Mouse (Mus musculus) left cerebral cortex, postnatal 36 days (tissue): ENCODE measurements around the gene Sh3pxd2a. TPM values are rescaled to one million over a fixed set of nuclear protein-coding genes. Genes with fewer than 3 reads are reported as not detected.

Experiments
- DNase-seq, 2 experiments: peaks; one replicate each; pipeline ENCODE4 v3.0.0; 2021 to 2022; ENCODE audit warnings: low spot score in 2 of 2, mixed read lengths in 1 of 2
- intact Hi-C: fragments of 180-260 bp; cut with DNase I; formaldehyde crosslinking; loops from one replicate; pipeline ENCODE4 v1.15.1; 2025
- total RNA-seq, 2 experiments: library from RNA; stranded (reverse); gene quantifications; 2 replicates each; pipeline ENCODE4 v1.2.3; 2021

The Sh3pxd2a gene
- total RNA-seq, 2 experiments from 2014 or later: 27.9 to 36.1 TPM

DNA sequence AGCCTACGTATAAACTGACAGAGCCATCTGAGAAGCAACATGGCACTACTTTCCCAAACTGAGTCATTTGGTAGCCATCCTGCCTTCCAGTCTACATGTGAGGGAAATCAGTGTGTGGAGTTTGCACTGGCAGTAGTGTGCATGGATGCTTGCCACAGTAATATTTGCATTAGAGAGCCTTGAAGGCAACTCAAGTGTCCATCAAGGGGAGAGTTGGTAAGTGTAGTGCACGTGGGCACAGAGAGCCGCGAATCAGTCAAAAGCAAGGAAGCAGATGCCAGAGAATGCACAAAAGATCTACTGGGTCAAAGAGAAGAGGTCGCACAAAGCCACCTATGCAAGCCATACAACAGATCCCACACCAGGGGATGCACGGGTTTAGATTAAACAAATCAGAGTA is 18.5 kb downstream of the Sh3pxd2a start:
- no peak for DNase-seq
- intact Hi-C loops: no loop called here

DNA sequence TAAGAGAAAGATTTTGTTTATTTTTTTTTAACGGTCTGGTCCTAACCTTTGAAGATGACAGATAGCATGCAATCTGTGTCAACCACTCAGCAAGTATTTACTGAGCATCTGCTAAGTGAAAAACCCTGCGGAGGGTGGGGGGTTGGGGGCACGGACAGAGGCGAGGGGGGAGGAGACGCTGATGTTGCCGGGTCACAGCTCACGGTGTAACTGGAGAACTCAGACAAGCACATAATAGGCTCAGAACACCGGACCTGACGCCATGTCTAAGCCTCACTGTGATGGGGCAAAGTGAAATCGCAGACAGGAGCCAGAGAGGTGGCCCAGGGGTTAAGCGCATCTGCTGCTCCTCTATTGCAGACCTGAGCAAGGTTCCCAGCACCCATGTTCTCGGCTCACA is 19.7 kb downstream of the Sh3pxd2a start:
- intact Hi-C loops: no loop called here

DNA sequence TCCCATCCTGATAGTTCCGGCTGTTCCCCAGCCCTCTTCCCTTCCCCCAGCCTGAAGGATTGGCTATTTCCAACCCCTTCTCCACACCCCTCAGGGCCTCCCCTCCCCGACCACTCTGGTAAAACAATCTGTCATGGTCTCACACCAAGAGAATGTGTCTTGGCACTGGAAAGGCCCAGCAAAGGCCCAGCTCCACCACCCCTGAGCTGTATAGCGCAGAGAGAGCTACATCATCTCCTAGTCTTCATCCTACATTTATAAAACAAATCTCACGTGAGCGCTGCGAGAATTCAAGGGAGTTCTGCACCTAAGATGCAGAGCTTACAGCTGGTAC is 21.9 kb downstream of the Sh3pxd2a start:
- no peak for DNase-seq
- intact Hi-C loops: no loop called here

More for the DNA sequence above, 19.7 kb downstream of the Sh3pxd2a start:
- DNase-seq: no peak

DNA sequence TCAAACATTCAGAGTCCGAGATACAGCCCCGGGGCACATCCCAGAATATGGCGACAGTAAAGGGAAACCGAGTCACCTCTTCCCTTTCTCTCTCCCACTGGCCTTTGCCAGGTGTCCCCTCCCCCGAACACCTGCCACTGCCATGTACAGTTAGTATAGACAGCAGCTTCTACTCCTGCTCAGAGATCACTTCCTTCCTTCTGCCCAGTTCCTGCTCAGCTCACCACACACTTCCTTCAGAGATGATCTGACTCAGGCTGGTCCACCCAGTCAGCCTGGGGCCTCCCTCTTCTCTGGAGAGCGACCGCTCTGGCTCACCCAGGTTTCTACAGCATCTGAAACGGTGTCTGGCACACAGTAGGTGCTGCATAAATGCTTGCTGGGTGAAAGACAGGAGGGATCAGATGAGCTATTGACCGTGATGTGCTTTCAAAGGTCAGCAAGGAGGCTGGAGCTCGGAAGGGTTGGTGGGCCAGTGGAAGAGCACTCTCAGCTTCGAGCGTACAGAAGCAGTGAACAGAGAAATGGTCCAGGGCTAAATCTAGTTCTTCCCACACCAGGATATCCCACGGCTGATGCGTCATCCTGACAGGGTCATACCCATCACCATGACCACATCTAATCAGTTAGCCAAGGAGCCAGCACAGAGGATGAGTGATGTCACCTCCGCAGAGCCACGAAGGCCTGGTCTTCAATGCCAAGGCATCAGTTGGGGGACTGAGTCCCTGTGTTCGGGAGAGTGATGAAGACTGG is 22.5 kb downstream of the Sh3pxd2a start:
- intact Hi-C loops: no loop called here
- DNase-seq: no peak

DNA sequence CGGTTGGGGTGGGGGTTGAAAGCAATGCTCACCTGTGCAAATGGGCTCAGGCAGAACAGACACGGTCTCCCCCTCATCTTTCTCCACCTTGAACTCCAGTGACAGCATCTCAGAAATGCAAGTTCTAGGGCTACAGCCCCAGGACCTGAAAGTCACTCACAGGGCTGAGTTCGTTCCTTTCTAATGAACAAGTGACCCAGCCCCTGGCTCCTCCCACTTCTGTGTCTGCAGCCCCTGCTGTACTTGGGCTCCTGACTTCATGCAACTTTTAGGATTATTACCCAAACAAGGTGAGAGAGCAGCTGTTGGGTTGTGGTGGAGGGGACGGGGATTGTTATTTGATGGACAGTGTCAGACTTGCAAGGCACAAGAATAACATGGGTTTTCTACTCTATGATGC is 23.2 kb downstream of the Sh3pxd2a start:
- intact Hi-C loops: no loop called here
- DNase-seq: no peak

DNA sequence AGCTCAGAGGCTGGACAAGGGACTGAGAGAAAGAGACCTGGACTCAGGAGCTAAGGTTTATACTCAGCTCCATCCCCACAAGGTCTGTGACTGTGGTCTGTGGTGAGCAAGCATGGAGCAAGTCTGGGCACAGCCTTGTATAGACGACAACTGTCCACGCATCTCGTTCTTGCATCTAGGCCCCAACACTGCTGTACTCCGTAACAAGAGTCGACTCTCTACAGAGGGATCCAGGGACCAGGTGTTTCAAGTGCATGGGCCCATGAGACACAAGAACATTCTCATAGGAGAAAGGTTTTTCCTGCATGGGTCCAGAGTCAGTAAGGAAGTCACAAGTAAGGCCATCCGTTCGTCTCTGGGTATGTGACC is 23.8 kb downstream of the Sh3pxd2a start:
- intact Hi-C loops: no loop called here
- no peak for DNase-seq

DNA sequence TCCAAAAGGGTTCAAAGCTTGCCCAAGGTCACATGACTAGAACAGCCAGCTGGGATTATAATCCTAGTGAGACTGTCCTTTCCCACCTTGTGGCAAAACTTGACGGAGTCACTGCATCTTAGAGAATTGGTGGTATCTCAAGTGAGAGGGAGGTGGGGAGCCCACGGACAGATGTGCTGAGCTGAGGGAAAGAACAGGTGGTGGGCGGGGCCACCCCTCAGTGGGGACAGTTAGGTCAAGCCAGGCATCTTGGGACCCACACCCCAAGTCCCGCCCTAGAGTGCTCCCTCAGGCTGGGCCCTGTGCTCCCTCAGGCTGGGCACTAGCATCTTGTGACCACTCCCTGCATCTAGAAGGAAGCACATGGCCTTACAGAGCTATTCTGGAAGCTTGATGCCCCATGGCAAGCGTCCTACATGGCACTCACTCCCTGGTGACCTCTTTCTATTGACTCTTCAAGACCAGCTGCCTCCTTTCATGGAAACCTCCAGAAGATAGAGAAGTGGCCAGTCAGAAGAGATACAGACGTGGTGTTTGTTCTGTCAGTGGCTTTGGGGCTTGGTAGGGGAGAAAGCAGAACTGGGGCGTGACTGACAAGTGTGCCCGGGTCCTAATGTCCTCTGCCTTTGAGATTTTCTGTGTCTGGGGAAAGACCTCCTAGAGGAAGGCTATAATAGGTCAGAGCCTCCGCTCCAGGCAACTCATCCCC is 24.3 kb downstream of the Sh3pxd2a start:
- intact Hi-C loops: no loop called here
- no peak for DNase-seq

DNA sequence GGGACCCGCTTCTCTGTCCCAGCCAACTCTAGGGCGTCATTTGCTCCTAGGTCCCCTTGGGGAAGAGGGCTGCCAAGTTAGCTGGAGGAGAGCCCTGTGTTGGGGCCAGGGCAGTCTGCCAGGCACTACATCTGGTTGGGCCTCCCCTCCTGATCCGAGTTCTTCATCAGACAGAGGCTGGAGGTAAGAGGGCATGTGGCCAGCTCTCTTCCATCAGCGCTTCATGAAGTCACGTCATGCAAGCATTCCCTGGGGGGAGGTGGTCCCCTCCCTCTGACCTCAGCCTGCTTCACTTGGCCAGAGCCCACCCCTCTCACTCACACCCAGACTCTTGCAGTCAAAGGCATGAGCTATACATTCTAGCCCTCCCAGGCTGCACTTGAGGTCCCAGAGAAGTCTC is 25.8 kb downstream of the Sh3pxd2a start:
- intact Hi-C loops: no loop called here
- DNase-seq: no peak

DNA sequence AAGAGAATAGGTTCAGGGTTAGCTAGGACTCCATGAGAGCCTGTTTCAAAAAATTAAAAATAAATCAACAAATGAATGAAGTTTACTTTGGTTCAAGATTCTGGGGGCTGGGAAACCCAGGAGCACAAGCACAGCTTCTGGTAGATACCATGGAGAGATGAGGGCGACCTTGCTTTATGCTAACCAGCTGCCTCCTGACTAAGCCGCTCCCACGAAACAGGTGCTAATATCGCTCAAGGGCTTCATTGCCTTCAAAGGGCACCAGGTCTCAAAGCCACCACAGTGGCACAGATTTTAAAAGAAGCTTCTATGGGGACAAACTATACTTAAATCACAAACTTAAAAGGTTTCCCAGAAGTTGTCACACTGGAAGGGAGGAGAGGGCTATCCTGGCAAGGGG is 27.2 kb downstream of the Sh3pxd2a start:
- no peak for DNase-seq
- intact Hi-C loops: no loop called here

DNA sequence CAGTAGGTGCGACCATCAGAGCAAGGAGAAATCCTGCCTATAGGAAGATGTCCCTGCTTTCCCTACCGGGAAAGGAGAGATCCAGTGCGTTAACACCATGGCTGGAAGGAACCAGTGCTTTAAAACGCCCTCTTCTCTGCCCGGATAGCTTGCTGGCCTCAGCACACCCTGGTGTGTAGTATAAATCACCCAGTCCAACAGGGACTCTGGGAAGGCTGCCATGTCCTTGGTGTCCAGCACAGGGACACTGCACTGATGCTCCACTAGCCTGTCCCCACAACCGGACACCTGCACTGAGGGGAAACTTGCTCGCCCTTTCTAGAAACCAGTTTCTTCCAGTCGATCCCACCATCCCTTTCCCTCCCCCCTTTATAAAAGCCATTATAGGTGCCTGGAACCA is 28.0 kb downstream of the Sh3pxd2a start:
- intact Hi-C loops: no loop called here
- DNase-seq: no peak

DNA sequence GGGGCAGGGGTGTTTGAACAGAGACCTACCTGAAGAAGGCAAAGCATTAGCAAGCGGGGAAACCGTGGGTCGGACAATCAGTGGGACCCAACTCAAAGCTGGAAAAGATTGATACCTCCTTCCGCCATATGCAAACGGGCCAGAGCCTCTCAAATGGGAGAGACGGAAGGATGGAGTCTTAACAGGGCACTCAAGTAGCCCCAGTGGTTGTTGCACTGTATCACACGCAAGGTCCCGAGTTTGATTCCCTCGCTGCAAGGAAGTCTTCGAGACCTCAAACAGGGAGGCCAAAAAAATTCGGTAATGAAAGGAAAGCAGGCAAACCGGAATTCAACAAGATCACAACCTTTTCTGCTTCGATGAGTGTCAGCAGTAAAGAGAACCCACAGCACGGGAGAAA is 29.5 kb downstream of the Sh3pxd2a start:
- DNase-seq: no peak
- intact Hi-C loops: no loop called here

DNA sequence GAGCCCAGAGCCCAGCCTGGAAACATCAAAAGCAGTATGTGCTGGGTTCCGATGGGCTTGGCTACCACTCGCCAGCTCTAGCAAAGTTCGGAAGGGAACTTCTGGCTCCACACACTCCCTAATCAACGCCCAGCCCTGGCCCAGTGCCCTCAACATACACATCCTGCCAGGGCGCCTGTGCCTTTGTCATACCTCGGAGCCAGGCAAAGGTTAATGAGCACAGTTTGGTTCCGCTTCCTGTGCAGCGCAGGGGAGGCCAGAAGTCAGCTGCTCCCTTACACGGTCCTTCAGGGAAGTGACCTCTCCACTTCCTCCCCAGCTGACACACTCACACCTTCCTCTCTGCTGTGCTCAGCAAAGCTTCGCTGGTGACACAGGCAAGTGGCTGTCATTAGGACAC is 31.9 kb downstream of the Sh3pxd2a start:
- intact Hi-C loops: no loop called here
- no peak for DNase-seq

DNA sequence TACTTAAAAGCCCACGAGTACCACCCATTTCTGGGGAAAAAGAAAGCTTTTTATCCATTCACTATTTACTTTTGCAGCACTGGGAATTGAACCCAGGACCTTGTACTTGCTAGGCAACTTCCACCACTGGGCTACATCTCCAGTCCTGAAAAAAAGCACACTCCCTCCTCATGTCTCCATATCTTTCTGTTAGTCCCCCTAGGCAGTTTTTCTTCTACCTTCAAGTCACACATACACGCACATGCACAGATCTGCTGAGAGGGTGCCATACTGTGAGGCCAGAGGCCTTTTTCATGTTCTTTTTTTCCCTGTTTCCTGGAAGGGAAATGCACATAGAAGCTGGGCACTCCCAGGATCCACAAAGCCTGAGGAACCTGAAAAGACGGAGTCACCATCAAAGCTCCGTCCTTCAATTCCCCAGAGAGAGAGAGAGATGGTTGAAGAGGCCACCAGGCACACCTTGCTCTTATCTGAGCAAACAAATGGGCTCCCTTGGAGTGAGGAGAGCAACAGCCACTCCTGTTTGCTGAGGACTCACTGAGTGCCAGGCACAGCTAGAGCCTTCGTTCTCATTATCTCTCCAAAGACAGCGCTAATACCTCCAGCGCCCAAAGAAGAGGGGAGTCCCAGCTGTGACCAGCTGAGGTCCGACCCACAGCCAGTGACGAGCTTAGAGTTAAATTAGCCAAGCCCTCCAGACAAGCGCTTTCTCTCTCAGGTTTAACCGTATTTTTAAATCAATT is 32.8 kb downstream of the Sh3pxd2a start:
- intact Hi-C loops: no loop called here

DNA sequence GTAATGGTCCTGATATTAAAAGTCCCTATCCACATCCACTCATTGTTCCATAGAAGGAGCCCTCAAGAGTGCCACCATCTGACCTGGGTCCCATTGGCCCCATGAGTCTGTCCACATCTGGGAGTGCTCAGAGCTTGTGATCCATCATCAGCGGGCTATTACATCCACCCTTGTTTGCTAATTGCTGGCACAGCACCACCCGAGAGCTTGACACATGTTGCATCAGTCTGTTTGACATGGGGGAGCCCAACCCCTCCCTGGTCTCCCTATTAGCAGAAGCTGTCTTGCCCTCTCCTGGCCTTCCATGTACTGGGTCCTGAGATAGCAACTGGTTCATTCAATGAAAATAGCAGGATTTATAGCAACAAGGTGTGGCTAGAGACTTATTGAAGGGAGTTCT is 34.0 kb downstream of the Sh3pxd2a start:
- DNase-seq: no peak
- intact Hi-C loops: no loop called here

More for the DNA sequence above, 32.8 kb downstream of the Sh3pxd2a start:
- DNase-seq: no peak

DNA sequence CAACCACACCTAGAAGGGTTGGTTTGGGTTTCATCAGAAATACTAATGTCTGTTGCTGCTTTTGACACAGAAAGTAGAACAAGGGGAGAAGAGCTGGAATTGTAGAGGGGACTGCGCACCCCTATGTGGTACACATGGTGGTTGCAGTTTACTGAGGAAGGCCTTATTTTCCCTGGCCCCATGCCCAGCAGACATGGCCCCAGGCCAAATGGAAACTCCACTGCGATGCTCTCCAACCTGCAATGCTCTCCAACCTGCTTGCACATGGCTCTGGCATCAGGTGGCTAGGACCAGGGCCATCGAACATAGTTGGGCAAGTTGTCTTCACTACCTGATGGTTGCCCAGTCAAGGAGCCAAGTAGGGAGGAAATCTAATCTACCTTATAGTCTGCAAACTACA is 35.0 kb downstream of the Sh3pxd2a start:
- intact Hi-C loops: no loop called here
- no peak for DNase-seq

DNA sequence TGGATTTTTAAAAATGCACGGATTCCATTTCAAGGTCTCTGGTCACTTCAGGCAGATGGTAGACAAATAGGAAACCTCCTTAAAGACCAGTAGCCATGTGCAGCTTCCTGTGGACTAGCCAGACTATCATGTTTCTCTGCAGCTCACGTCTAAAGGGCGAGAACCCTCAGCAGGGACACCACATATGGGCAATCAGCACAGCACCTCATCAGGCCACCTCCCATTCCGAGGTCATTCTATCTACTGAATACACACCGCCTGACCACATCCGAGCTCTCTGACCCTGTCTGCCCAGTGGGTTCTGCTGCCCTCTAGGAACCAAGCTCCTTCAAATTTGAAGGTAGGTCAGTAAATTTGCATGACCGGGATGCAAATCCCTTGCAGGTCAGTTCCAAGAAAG is 35.4 kb downstream of the Sh3pxd2a start:
- DNase-seq: no peak
- intact Hi-C loops: no loop called here

DNA sequence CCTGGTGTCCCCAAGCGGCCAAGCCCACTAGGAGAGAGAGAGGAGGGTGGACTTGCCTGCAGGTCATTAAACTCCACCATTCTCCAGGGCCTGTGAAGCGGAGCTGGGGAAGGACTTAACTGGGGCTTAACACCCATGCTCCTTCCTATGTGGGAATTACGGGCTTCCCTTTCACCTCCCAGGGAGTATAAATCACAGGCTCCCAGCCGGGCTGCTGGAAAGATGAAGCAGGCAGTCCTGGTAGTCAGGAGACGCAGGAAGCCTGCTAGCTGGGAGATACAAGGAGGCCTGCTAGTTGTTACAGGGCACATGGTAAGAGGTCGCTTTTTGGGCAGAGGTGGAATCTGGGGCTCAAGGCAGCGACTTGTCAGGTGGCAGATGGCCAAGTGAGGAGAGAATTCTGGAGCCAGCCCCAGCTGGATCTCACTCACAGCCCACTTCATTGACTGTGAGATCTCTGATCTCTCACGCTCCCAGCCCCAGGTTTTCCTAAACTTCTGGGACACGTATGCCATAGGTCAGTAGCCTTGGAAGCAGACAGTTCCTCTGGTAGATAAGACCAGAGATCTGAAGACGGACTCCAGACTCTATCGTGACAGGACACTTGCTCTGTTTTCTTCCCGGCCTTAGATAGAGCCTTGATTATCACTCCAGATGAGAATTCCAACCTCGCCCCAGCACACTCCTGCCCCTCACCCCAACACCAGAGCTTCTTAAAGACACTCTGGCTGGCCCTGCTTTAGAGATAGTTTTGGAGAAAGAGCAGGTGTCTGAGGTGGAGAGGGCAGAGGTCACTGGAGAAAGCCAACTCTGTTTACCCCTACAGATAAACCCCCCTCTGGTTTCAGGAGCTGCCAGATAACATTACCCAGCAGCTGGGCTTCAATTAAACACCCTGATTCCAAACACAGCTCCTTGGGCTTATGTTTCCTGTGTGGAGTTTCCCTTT is 36.1 kb downstream of the Sh3pxd2a start:
- intact Hi-C loops: no loop called here
- DNase-seq: no peak

DNA sequence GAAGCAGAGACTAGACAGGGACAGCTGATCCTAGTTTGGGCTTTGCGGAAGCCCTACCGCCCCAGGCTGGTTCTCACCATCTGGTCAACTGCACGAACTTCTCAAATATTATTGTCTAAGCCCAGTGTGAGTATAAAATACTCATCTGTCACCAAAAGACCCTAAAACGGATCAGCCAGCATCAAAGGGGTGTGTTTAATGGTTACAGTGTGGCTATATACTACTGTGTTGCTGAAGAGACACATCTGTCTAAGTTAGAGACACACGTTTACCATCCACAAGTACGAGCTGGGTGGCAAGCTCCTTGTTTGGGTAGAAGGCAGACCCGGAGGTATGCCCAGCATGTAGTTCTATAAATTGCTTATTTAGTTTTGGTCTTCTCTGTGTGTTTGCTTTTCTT is 40.6 kb downstream of the Sh3pxd2a start:
- no peak for DNase-seq
- intact Hi-C loops: loop anchor here (5.0 kb wide), 1 partner anchor 34 kb away; no protein-coding TSS in a partner anchor

DNA sequence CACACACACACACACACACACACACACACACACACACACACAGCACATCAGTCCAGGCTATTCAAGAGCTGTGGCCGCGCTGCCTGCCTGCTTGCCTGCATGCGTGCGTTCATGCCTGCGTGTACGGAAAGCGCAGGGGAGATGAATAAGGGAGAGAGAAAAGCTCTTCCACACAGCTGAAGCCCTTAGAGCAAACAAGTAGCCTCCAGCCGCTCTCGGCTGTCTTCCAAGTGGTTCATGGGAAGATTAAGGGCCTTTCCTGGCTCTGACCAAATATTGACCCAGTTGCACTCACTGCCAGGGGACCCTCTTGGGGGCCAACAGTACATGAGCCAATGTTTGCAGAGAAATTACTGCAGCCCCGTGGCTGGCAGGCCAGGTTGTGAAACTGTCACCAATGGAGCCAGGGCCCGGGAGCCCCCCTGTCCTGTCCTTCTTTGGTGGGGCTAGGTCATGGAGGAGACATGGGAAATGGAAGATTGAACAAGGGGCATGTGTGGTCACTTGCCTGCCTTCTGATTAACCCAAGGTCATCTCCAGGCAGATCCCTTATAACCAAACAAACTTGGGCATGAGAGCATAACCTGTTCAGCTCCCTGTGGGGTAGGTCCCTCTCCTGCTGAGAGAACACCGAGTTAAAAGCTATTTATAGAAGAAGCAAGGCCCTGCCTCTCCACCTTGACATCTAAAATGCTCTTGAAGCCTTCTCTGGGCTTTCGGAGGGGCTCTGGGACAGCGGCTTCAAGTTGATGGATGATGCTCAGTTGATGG is 42.9 kb downstream of the Sh3pxd2a start:
- intact Hi-C loops: loop anchor here (5.0 kb wide), 1 partner anchor 36 kb away; no protein-coding TSS in a partner anchor
- no peak for DNase-seq
